Mouse (Mus musculus) cortical plate, adult 2 months (tissue): ENCODE results near the gene Olfr1255.

Experiments used
- CTCF ChIP-seq: fragments of 200-500 bp; IDR thresholded peaks from 2 replicates; pipeline ENCODE4 v1.5.1; 2011; ENCODE audit warnings: mild to moderate bottlenecking, control low read depth, low read length; ENCODE audit not compliant: insufficient read depth; ENCODE audit errors: extremely low read depth
- POLR2A ChIP-seq: fragments of 200-500 bp; IDR thresholded peaks from 2 replicates; pipeline ENCODE4 v1.6.1; 2011; ENCODE audit warnings: mild to moderate bottlenecking, low read length, control low read depth; ENCODE audit not compliant: insufficient read depth; ENCODE audit errors: extremely low read depth

GRCm38 (mm10) chr2:89799583-89799982 is 12.3 kb upstream of the Olfr1255 start:
- TF ChIP-seq POLR2A, result no peak
- no peak for TF ChIP-seq CTCF
